Mouse (Mus musculus): ENCODE measurements around the gene Gbx1. TPM values are rescaled to one million over a fixed set of nuclear protein-coding genes. Genes with fewer than 3 reads are reported as not detected.

Gbx1 gene
- total RNA-seq, 2 experiments from 2014 or later, result not detected

GRCm38 (mm10) chr5:24475476-24476241 lies 51.3 kb downstream of the Gbx1 start:
- DNase-seq, result peak in 1 of 2 experiments; percentile 46

- peak; percentile 57 to 59 for DNase-seq
Measured at GRCm38 (mm10) chr5:24474723-24475261, 52.2 kb downstream of the Gbx1 start.

GRCm38 (mm10) chr5:24474025-24474722 lies 52.8 kb downstream of the Gbx1 start:
- no peak for DNase-seq

GRCm38 (mm10) chr5:24472884-24473619 lies 54.0 kb downstream of the Gbx1 start:
- DNase-seq, result no peak

GRCm38 (mm10) chr5:24470600-24470999 lies 56.4 kb downstream of the Gbx1 start:
- DNase-seq, result peak; percentile 77 to 88

- DNase-seq, result no peak
Measured at GRCm38 (mm10) chr5:24466762-24467161, 60.2 kb downstream of the Gbx1 start.

GRCm38 (mm10) chr5:24455613-24456012 lies 71.4 kb downstream of the Gbx1 start:
- DNase-seq, result peak in 1 of 2 experiments; percentile 22

- no peak for DNase-seq
Measured at GRCm38 (mm10) chr5:24455076-24455475, 71.9 kb downstream of the Gbx1 start.

GRCm38 (mm10) chr5:24453985-24454303 lies 73.1 kb downstream of the Gbx1 start:
- DNase-seq, result peak in 1 of 2 experiments; percentile 57

- DNase-seq, result peak in 1 of 2 experiments; percentile 21
Measured at GRCm38 (mm10) chr5:24453283-24453984, 73.6 kb downstream of the Gbx1 start.

Other genes starting within 250 kb of the Gbx1 start
- gene Kcnh2, start 175.6 kb downstream of the Gbx1 start, total RNA-seq (2021), result 10 to 100 TPM; 52.6 to 61.1 TPM
- gene Nos3, start 162.4 kb downstream of the Gbx1 start, total RNA-seq (2021), result 10 to 100 TPM; 21.8 to 22.6 TPM
- gene Atg9b, start 135.1 kb downstream of the Gbx1 start, total RNA-seq (2021), result 1 to 10 TPM in 1 of 2 experiments, under 1 TPM in 1; 0.75 to 1.4 TPM
- 10 to 100 TPM; 87.2 to 90.7 TPM for gene Abcb8, start 133.5 kb downstream of the Gbx1 start, total RNA-seq (2021)
- gene Asic3, start 113.8 kb downstream of the Gbx1 start, total RNA-seq (2021), result not detected
- gene Cdk5, start 103.7 kb downstream of the Gbx1 start, total RNA-seq (2021), result 10 to 100 TPM; 19.3 to 23.0 TPM
- gene Slc4a2, start 103.4 kb downstream of the Gbx1 start, total RNA-seq (2021), result 10 to 100 TPM; 25.5 to 30.3 TPM
- gene Fastk, start 81.9 kb downstream of the Gbx1 start, total RNA-seq (2021), result 100 to 1,000 TPM; 288 to 330 TPM
- gene Tmub1, start 79.3 kb downstream of the Gbx1 start, total RNA-seq (2021), result 10 to 100 TPM; 10.7 to 10.8 TPM
- gene Agap3, start 75.0 kb downstream of the Gbx1 start, total RNA-seq (2021), result 10 to 100 TPM; 89.1 to 98.9 TPM
- gene Asb10, start 13.8 kb upstream of the Gbx1 start, total RNA-seq (2021), result 10 to 100 TPM; 83.7 to 90.6 TPM
- gene 4931409K22Rik, start 29.6 kb upstream of the Gbx1 start, total RNA-seq (2021), result not detected
- gene Abcf2, start 50.3 kb upstream of the Gbx1 start, total RNA-seq (2021), result 10 to 100 TPM; 53.5 to 54.9 TPM
- gene Chpf2, start 59.5 kb upstream of the Gbx1 start, total RNA-seq (2021), result 1 to 10 TPM; 5.8 to 6.9 TPM
- gene Smarcd3, start 97.2 kb upstream of the Gbx1 start, total RNA-seq (2021), result 10 to 100 TPM; 56.5 to 59.8 TPM
- gene Nub1, start 158.3 kb upstream of the Gbx1 start, total RNA-seq (2021), result 10 to 100 TPM; 35.4 to 41.2 TPM
- under 1 TPM; 0.39 to 0.52 TPM for gene Wdr86, start 203.5 kb upstream of the Gbx1 start, total RNA-seq (2021)
- not detected for gene Crygn, start 230.8 kb upstream of the Gbx1 start, total RNA-seq (2021)